Mouse (Mus musculus) cortical plate, adult 2 months (tissue): ENCODE data around the gene Irf2.

Source experiments
- CTCF ChIP-seq: fragments of 200-500 bp; IDR thresholded peaks from 2 replicates; pipeline ENCODE4 v1.5.1; 2011; ENCODE audit warnings: mild to moderate bottlenecking, control low read depth, low read length; ENCODE audit not compliant: insufficient read depth; ENCODE audit errors: extremely low read depth
- POLR2A ChIP-seq: fragments of 200-500 bp; IDR thresholded peaks from 2 replicates; pipeline ENCODE4 v1.6.1; 2011; ENCODE audit warnings: mild to moderate bottlenecking, low read length, control low read depth; ENCODE audit not compliant: insufficient read depth; ENCODE audit errors: extremely low read depth

- no peak for TF ChIP-seq CTCF
- TF ChIP-seq POLR2A = no peak
Measured at GRCm38 (mm10) chr8:46745464-46745863, 5.9 kb downstream of the Irf2 start.
